Mouse (Mus musculus) NIH3T3 (cell line): Measurements from ENCODE around the gene Prox2.
"Not testable (repeated sequence)": the region's sequence is repeated elsewhere in the genome, so short reads cannot be mapped to it uniquely, and the experiment has no call there.

ENCODE experiments used
- DNase-seq: peaks from one replicate; pipeline ENCODE4 v3.0.0-alpha.2; 2012; ENCODE audit warnings: low read depth

Gene Prox2

GRCm38 (mm10) chr12:85110698-85111592, at the start of gene Prox2, which contains the start of gene Dlst:
Gene Prox2, minus strand, starts transcription at chr12:85110759.
Gene Dlst, plus strand, starts transcription at chr12:85110833.
- peak; percentile 91 for DNase-seq

- DNase-seq, result no peak
These were observed 49.0 kb upstream of the Prox2 start for GRCm38 (mm10) chr12:85159592-85159991.

- DNase-seq, result no peak
These were observed 48.2 kb upstream of the Prox2 start for GRCm38 (mm10) chr12:85158801-85159200.

DNA sequence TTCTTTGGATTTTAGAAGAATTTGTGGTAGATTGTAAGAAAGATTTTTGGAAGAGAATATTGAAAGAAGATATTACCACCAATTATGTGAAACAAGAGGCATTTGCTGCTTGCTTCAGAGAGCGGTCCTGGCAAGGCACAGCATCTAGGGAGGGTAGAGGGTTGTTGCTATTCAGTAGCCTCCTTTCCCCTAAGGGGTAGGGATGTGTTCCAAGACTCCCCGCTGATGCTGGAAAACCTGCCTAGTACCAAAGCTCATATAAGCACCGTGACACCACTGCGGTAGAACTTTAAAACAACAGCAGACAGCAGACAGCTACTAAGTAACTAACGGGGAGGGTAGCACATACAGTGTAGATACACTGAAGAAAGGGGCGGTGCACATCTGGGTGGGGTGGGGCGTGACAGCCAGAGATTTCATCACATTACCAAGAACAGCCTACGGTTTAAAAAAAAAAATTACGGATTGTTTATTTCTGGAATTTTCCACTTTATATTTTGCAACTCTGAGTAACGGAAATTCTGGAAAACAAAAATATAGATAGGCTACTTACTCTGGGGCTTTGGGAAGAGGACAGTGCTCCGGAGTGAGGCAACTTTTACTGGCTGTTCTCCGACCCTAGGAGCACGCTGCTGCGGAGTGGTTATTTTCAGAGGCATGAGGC, 47.4 kb upstream of the Prox2 start:
- DNase-seq, result no peak

- peak; percentile 62 for DNase-seq
These were observed 45.8 kb upstream of the Prox2 start for GRCm38 (mm10) chr12:85156324-85156723.

DNA sequence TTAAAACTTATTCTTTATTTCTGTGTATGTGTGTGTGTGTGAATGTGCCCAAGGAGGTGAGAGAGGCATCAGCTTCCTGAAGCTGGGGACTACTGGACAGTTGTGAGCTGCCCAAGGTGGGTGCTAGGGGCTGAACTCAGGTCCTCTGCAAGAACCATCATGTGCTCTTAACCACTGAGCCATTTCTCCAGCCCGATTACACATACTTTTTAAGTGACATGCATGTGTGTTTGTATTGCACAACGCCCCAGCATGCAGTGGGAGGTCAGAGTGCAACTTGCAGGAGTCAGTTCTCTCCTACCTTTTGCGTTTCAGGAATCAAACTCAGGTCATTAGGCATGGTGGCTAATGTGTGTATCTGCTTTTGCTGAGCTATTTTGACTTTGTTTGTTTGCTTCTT, 42.5 kb upstream of the Prox2 start:
- DNase-seq, result peak; percentile 40

DNA sequence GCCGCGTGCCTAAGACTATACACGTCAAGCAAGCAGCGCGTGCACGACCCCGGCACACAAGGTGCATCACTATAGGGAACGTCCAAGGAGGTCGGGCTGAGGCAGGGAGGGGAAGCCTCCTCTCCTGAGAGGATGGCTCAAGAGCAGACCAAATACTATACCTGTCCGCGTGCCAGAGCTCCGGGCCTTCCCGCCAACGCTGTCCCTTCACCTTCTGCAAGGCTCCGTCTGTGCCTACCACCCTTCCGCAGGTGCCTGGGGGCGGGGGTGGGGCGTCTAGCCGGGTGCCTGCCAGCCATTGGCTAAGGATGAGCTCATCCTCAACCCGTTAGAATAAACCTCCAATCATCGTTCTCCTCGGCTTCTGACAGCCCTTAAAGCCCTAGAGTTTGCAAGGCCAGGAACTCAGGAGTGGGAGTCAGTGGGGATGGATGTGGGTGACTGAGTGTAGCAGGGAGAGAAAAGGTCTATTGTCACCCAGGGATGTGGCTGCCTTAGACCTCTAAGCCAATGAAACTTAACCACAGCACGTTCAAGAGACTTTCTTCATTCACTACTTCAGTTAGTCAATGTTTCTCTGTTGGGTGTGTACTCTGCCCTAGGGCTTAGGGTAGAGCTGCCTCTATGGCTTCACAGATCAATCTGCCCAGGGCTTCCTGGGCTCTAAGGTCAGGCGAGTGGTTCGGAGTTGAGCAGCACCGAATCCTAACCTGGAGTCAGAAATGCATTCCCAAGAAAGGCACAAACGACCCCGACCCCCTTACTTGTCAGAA, 40.6 kb upstream of the Prox2 start, which contains the start of gene Rps6kl1:
TSS of gene Rps6kl1 (minus strand) at position 263 of the 773 bp plus-strand sequence.
- no peak for DNase-seq

DNA sequence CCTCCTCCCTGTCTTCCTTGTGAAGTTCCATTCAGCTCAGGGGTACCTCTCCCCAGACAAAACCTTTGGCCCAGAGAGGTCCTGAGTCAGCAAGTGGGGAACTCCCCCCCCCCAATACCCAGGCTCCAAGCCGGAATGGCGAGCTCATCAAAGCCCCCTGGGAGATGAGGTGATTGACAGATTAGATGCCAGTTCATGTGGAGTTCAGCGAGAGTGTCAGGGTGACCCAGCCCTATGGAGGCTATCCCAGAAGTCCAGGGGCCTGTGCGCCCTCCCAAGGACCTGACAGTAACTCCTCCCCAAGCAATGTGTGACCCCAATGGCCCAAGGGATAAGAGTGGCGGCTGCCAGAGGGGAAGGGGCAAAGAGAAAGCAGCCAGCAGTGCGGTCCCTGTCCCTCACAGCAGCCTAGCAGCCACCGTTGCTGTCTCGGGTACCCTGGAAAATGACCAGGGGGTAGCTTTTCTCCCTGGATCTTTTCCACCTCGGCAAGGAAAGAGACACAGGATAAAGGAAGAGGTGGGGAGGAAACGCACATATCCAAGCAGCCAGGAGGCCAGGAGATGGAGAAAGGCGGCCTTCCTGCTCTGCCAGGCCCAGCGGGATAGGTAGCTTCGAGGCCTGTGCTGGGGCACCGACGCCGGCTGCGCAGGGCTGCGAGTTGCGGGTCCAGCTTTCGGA, 39.9 kb upstream of the Prox2 start:
- DNase-seq, result no peak

DNA sequence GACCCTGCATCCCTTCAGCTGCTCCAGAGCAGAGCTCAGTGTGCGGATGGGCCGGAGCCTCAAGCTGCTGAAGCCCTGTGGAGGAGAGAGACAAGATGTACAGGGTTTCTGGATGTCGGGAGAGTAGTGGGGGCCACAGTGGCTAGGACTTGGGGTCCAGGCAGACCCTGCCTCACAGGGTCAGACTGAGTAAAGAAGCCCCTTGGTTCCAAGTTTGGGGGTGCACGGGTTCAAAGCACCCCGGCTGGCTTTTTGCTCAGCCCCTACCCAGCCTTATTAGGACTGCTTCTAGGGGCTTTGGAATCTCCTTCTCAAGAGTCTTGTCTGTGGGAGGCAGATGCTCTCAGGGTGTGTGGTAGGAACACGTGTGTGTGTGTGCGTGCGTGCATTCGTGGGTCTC, 36.3 kb upstream of the Prox2 start:
- no peak for DNase-seq

GRCm38 (mm10) chr12:85146355-85146754, 35.8 kb upstream of the Prox2 start:
- peak; percentile 44 for DNase-seq

DNA sequence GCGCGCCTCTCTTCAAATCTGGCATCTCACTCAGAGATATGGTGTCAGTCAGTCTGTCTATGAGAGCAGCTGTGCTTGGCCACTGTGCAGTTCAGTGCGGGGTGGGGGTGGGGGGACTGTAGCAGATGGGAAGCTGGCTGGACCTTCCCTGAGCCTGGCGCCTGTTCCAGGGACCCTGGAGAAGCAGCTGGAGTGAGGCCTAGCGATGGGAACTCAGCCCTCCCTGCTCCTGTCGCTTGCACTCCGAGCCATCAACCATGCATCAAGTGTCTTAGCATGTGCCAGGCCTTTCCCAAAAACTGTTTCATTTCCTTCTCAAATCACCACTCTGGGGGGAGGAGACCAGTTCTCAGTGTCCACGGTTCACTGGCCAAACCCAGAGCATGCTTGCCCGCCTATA, 35.1 kb upstream of the Prox2 start:
- no peak for DNase-seq

GRCm38 (mm10) chr12:85144821-85145220, 34.3 kb upstream of the Prox2 start:
- DNase-seq, result no peak

DNA sequence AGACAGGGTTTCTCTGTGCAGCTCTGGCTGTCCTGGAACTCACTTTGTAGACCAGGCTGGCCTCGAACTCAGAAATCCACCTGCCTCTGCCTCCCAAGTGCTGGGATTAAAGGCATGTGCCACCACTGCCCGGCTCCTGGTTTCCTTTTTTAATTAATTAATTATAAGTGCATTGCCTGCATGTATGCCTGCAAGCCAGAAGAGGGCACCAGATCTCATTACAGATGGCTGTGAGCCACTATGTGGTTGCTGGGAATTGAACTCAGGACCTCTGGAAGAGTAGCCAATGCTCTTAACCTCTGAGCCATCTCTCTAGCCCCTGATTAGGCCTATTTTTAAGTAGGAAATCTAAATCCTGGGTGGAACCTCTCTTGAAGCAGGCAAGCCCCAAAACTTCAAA, 33.7 kb upstream of the Prox2 start:
- DNase-seq, result not testable (repeated sequence)

DNA sequence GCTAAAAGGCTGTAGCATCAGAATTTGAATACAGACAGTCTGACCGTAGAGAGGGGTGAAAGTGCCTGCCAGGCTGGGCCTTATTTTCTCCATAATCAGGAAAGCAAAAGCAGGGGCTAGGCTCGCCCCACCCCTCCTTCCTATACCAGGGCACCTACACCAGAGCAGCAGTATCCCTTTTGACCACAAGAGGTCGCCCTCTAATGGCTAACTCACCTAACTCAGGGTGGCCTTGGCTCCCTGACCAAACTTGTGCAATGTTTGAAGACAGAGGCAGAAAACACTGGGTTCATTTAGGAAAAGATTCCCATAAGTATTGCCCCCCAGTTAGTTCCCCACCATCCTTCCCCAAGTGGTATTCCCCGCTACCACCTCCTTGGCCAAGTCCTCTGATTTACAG, 32.2 kb upstream of the Prox2 start:
- peak; percentile 94 for DNase-seq

DNA sequence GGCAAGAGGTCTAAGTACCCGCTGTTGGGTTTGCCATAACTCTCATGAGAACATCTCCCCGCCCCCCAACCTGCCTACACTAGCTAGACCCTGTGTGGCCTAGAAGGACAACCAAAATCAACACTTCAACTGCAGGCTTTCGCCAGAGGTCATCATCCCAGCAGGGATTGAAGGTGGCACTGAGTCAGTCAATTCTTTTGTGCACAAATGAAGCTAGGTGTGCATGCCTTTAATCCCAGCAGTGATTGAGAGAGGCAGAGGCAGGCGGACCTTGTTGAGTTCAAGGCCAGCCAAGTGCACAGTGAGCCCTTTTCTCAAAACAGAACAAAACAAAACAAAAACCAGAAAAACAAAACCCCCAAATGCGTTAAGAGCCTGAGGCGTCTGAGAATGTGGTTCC, 30.5 kb upstream of the Prox2 start:
- DNase-seq, result no peak

GRCm38 (mm10) chr12:85140036-85140701, 29.6 kb upstream of the Prox2 start:
- DNase-seq, result no peak

- peak; percentile 50 for DNase-seq
These were observed 26.1 kb upstream of the Prox2 start for GRCm38 (mm10) chr12:85136627-85137026.

GRCm38 (mm10) chr12:85135513-85136470, 25.2 kb upstream of the Prox2 start:
- peak; percentile 47 for DNase-seq

GRCm38 (mm10) chr12:85134043-85134794, 23.7 kb upstream of the Prox2 start:
- DNase-seq, result no peak
